Mouse (Mus musculus) layer of hippocampus, postnatal 36 days (tissue): ENCODE measurements around the gene Knstrn. TPM values are rescaled to one million over a fixed set of nuclear protein-coding genes. Genes with fewer than 3 reads are reported as not detected.

Source experiments
- DNase-seq, 2 experiments: peaks; one replicate each; pipeline ENCODE4 v3.0.0; 2022
- total RNA-seq, 2 experiments: library from RNA; stranded (reverse); gene quantifications; 2 replicates each; pipeline ENCODE4 v1.2.3; 2021

Gene Knstrn
- total RNA-seq = 1 to 10 TPM; 1.5 to 2.2 TPM

DNA sequence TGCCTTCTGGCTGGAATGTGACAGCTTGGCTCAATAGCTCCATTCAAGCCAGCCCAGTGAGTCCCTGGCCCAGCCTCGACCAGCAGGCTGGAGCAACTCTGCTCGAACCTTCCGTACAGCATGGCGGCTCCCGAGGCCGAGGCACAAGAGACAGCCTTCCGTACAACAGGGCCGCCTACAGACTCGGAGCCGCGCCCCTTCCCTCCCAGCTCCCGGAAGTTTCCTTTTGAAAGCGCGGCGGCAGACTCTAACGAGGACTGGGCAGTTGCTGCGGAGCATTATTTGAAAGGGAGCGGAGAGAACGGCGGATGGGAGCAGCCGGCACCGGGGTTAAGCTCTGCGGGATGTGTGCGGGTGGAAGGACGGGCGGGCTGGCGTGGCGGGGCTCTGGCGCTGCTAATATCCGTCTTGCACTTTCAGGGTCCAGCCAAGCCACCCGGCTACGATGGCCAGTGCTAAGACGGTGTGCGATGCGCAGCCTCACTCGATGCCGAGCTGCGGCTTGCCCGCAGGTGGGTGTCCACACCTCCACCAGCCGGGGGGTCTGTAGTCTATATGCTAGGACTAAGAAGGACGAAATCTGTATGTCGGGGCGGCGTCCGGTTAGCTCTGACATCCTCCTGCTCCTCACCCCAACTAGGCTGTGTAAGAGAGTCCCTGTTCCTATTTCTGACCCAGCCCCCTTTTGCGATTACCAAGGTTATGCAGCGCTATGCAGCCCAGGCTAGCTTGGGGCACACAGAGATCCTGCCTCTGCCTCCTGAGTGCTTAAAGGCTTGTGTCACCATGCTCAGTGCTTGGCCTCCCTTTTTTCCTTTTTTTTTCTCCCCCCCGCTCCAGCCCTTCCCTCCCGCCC lies at the start of gene Knstrn:
TSS of gene Knstrn (plus strand) at position 23 of the 856 bp plus-strand sequence.
- peak; percentile 83 to 88 for DNase-seq

DNA sequence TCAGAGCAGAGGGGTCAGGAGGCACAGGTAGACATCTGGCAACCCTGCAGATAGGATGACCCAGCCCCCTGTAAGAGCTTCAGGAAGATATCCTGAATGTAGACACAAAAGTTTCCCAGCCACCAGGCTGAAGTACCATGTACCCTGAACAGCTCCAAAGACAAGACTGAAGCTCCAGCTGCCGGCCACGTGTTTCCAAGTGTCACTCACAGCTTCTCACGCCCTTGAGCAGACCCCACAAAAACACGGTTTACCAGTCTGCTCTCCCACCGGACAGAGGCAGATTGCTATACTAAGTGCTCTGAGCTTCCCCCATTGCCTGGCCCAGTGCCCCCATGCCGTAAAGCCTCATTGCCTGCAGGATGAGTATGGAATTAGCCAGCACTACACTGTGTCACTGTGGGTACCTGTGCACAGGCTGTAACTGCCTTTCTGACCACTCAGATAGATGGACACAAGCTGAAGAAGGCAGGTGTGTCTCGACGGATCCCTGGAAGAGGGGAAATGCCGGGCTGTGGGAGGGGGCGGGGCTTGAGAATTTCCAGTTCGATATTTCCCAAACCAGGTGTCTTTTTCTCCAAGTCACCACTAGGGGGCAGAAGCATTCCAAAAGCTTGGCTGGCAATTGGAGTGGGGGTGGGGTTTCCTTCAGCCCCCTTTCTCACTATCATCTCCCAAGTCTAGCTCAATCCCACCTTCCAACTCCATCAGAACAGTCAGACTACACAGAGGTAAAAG lies 49.5 kb upstream of the Knstrn start:
- DNase-seq = no peak

- DNase-seq = no peak
Measured at GRCm38 (mm10) chr2:118764875-118765274, 48.9 kb upstream of the Knstrn start.

DNA sequence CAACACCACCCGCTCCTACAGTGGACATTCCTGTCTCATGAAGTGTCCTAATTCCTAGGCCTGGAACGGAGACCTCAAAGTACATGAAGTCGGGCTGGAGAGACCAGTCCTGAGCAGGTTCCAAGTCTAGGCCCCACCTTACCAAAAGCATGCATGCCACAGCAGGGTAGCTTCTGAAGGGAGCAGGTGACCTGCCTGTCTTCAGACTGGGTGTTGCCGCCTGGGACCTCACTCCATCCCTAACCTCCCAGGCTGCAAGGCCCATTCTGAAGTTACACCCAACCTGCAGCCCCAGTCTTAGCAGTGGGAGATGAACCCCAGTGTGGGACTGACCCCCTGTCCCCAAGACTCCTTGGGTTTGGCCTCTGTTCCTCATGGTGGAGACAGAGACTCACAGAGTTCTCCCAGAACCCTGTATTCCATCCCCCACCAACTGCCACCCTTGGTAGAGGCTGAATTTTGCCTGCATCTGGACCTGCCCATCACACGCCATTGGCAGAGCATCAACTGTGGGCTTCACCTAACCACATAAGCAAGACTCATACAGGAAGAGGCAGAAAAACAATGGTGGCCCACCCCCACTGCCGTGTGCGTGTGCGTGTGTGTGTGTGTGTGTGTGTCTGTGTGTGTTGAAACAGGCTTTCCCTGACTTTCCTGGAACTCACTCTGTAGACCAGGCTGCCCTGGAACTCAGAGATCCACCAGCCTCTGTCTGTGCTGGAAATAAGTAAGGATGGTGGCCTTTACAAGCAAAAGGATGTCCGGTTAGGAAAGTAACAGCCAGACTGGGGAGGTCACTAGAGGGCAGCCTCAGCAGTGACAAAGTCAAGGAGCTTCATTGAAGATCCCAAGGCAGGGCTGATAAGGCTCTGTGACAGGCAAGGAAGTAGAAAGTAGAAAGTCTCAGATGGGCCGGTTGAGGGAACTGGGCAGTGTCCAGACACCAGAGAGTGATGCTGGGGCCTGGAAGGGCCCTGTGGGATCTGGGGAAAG lies 47.5 kb upstream of the Knstrn start:
- no peak for DNase-seq

DNA sequence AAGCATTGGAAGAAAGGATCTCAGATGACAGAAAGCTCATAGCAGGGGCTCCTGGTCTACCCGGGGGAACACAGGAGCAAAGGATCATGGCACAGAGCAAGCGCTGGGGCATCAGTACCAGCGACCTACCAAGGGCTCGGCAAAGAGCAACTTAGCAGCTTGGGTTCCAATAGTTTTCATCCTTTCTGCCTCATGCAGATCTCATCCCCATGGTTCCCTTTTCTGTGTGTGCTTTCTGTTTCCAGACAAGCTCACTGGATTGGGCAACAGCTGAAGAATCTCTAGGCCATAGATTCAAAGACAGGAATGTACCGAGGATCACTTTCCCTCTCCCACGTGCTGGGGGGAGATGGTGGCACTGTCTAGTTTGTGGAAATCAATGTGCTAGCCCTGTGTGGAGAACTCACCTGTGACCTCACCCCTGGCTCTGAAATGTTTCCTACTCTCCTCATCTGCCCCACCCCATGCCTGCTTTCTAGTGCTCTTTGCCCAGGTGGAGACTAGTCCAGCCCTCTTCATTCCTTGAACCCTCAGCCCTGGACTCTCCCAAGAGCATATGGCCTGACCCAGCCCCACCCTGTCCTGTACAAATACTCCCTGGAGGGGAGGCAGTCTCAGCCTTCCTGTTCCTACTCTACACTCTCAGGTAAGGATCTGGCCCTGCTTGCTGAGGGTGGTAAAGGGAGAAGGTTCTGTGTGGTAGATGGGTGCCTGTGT lies 41.5 kb upstream of the Knstrn start, which contains the start of gene Phgr1:
TSS of gene Phgr1 (plus strand) at position 612 of the 717 bp plus-strand sequence.
- DNase-seq = no peak

DNA sequence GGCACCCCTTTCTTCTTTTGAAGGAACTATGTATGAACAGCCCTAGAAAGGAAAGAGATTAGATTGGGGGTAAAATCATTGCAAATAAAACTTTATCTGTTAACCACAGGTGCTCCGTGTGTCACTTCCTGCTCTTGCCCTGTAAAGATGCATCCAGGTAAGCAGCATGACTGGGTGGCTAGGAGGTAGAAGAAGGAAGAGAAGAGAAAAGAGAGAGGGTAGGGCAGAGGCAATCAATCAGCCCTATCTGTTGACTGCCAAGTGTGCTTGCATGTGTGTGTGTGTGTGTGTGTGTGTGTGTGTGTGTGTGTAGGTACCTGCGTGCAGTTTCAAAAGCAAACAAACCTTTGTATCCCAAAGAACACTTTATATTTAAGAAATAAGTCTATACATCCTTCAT lies 39.3 kb upstream of the Knstrn start:
- DNase-seq = no peak

- DNase-seq = no peak
Measured at GRCm38 (mm10) chr2:118775396-118775795, 38.4 kb upstream of the Knstrn start.

GRCm38 (mm10) chr2:118775846-118776245 lies 38.0 kb upstream of the Knstrn start:
- DNase-seq = peak; percentile 61 to 64

DNA sequence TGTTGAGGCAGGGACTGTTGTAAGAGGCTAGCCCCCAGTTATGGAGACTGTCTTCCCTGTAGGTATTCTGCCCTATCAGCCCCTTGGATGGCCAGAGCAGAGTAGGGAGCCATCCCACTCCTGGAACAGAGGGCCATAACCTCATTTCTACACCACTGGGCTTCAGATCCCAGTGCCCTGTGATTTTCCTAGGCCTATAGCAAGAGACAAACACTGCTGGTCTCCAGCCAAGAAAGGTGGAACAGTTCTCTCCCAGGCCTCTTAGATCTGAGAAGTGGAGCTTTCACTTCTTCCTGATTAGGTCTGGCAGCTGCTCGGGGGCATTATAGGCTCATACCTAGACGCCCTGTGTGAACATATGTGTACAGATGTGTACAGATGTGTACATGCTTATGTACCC lies 37.5 kb upstream of the Knstrn start:
- DNase-seq = no peak

DNA sequence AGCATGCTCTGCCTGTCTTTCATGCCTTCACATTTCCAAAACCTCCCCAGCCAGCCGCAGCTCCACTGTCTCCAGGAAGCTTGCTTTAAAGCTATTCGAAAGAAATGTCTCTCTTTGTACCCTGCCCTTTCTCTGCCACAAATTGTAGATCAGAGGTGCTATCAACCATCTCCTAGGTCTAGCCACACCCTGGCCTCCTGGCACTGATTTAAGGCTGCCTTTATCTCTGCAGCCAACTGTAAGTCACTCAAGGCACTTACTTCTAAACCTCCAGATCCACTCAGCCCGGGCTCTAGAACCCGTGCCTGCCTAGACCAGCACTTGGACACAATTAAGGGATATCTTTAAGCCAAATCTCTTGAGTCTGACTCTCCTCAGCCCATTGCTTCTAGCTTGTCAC lies 35.4 kb upstream of the Knstrn start:
- no peak for DNase-seq

DNA sequence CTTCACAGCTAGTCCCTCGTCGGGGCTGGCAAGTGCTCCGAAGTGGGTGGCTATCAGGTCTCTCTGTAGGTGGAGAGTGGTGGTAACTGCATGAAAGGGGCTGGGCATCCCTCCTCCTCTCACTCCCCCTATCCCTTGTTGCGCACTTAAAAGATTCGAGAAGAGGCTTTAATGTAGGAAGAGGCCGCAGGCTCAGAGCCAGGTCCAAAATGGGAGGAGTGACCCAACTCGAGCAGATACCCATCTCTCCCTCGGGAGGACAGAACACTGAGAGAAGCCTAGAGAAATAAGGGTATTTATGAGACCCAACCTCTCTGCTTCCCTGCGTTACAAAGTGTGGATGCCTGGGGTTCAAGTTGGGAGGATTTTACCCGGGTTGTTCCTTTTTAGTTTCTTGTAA lies 34.7 kb upstream of the Knstrn start:
- no peak for DNase-seq

- DNase-seq = peak; percentile 93
Measured at GRCm38 (mm10) chr2:118779504-118780480, 34.0 kb upstream of the Knstrn start, which contains the start of gene Disp2. Gene Disp2, plus strand, starts transcription at chr2:118779719.

GRCm38 (mm10) chr2:118781115-118781514 lies 32.7 kb upstream of the Knstrn start:
- no peak for DNase-seq

DNA sequence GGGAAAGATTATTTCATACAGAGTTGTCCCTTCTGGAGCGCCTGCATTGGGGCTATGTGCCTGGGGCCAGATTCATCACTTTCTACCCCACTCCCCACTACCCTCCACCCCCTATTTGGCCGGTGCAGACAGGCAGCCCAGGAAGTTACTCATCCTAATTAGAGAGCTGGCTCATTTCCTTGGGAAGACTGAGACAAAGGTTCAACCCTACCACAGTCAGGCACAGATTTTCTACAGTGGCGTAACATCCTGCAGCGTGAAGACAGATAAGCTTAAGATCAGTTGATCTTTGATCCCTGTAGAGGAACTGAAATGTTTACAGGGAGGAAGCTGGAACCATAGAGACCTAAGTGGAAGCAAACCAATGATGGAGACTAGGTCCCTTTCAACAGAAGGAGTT lies 31.5 kb upstream of the Knstrn start:
- DNase-seq = no peak

GRCm38 (mm10) chr2:118783093-118783492 lies 30.7 kb upstream of the Knstrn start:
- DNase-seq = no peak

DNA sequence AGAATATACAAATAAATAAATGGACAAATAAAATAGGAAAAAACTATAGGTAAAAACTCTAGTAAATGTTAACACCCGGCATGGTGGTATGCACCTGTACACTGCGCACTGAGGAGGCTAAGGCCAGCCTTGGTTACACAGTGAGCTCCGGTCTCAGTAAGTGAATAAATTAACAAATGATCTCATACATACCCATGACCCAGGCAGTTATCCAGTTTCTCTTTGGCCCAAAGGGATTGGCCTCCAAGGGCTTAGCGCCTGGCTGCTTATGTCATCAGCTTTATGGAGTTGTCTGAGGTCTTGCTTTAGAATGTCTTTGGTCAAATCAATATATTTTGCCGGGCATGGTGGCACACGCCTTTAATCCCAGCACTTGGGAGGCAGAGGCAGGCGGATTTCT lies 30.1 kb upstream of the Knstrn start:
- DNase-seq = no peak

DNA sequence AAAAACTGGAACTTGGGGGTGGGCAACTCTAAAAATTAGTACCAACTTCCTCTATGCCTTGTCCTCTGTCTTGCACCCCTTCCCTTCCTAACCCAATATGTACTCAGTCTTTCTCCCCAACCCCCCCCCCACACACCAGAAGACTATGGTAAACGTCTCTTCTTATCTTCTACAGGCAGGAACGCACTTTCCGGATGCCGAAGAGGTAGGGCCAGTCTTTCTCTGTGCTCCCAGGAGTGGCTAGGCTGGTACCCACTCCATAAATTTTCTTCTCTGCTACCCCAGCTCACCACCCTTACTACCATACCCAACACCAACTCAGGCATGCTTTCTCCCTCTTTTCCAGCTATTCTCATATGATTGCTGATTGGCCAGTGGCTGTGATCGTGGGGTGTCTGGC lies 27.3 kb upstream of the Knstrn start:
- DNase-seq = no peak

GRCm38 (mm10) chr2:118789501-118789900 lies 24.3 kb upstream of the Knstrn start:
- DNase-seq = peak; percentile 55 to 68

- DNase-seq = no peak
Measured at GRCm38 (mm10) chr2:118790221-118790550, 23.6 kb upstream of the Knstrn start.
